Mouse (Mus musculus) left cerebral cortex, postnatal 36 days (tissue): ENCODE measurements around the gene Igfbp7. TPM values are rescaled to one million over a fixed set of nuclear protein-coding genes. Genes with fewer than 3 reads are reported as not detected.
A peak's percentile ranks its signal among the peaks of the same experiment; 100 is the strongest.
"Not testable (repeated sequence)": the region's sequence is repeated elsewhere in the genome, so short reads cannot be mapped to it uniquely, and the experiment has no call there.

Source experiments
- DNase-seq, 2 experiments: peaks; one replicate each; pipeline ENCODE4 v3.0.0; 2021 to 2022; ENCODE audit warnings: low spot score in 2 of 2, mixed read lengths in 1 of 2
- intact Hi-C: fragments of 180-260 bp; cut with DNase I; formaldehyde crosslinking; loops from one replicate; pipeline ENCODE4 v1.15.1; 2025
- total RNA-seq, 2 experiments: library from RNA; stranded (reverse); gene quantifications; 2 replicates each; pipeline ENCODE4 v1.2.3; 2021

The Igfbp7 gene
- total RNA-seq, result 10 to 100 TPM; 45.1 to 48.4 TPM

DNA sequence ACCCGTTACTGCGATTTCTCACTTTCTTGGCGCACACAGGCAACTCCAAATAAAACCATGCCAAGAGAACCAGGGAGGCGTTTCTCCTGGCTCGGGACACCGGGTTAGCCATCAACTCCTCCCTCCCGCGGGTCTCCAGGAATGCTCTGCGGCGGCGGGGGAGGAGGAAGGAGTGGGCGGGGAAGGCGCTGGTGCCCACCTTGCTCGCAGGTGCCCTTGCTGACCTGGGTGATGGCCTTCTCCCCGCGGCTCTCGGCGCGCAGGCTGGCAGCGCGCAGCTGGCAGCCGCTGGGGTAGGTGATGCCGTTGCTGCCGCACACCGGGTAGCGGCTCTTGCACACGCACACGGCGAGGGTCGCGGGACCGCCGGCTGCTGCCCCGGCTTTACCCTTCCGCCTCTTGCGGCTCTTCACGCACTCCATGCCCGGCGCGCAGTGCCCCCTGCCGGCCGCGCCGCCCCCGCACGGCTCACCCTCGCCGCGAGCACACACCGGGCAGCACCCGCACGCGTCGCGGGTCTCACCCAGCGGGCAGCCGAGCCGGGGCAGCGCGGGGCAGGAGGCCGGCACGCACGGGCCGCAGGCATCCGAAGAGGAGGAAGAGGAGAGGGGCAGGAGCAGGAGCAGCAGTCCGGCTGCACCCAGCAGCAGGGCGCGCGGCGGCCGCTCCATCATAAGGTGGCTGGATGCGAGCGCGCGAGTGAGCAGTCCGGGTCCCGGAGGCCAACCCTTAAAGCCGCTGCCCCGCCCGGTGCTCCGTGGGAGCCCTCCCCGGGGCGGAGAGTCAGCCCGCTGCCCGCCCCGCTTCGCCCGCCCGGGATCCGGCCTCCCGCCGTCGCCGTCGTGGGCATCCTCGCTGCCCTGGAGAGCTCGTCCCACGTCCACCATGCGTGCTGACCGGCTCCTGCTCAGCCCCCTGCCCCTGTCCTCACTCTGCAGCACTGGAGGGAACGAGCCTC, at the start of gene Igfbp7:
Gene Igfbp7, minus strand, starts transcription at position 701 of the 958 bp plus-strand sequence.
- DNase-seq, result peak; percentile 65
- intact Hi-C loops, result loop anchor here (5.0 kb wide), 1 partner anchor 50 kb away; no protein-coding TSS in a partner anchor

GRCm38 (mm10) chr5:77452103-77452502, 44.3 kb upstream of the Igfbp7 start:
- no peak for DNase-seq
- intact Hi-C loops, result no loop called here

DNA sequence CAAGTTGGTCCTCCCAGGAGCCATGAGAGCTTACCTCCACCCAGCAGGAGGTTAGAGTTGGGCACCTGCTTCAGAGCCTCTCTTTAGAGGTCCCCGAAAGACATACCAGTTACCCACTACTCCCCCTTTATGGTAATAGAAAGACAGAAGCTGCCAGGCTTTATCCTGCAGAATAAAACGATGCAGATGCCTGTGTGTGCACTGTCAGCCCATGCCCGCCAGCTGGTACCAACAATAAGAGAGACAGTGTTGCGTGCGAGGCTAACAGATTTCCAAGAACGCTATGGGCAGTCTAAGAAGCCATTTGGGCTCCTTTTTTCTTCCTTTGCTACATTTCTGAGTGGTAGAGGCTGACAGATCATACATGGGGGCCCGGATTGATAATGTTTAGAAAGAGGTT, 41.7 kb upstream of the Igfbp7 start:
- DNase-seq, result no peak
- intact Hi-C loops, result no loop called here

GRCm38 (mm10) chr5:77445431-77445830, 37.6 kb upstream of the Igfbp7 start:
- no peak for DNase-seq
- intact Hi-C loops, result no loop called here

- intact Hi-C loops, result no loop called here
- DNase-seq, result no peak
Observed at GRCm38 (mm10) chr5:77443889-77444573, 36.2 kb upstream of the Igfbp7 start.

- intact Hi-C loops, result no loop called here
Observed at GRCm38 (mm10) chr5:77442856-77443623, 35.2 kb upstream of the Igfbp7 start.

GRCm38 (mm10) chr5:77436308-77436707, 28.5 kb upstream of the Igfbp7 start:
- intact Hi-C loops, result no loop called here
- no peak for DNase-seq

More at GRCm38 (mm10) chr5:77442856-77443623, 35.2 kb upstream of the Igfbp7 start:
- DNase-seq, result no peak

DNA sequence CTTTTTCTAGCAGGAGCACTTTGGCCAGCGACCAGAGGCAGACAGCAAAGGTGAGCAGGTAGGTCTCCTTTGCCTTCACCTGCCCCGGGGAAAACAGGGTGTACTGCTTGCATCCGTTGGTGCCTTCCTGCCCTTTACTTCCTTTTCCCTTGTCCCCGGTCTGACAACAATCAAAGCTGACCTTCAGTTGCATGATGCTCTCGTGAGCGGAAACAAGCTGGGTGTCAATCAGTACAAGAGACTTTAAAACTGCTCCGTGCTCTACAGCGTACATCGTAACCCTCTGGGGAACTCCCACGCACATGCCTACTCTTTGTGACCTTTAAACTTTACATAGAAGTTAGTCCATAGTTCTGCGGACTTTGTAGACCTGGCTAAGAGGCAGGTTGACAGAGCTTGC, 26.2 kb upstream of the Igfbp7 start:
- intact Hi-C loops, result no loop called here
- DNase-seq, result no peak

DNA sequence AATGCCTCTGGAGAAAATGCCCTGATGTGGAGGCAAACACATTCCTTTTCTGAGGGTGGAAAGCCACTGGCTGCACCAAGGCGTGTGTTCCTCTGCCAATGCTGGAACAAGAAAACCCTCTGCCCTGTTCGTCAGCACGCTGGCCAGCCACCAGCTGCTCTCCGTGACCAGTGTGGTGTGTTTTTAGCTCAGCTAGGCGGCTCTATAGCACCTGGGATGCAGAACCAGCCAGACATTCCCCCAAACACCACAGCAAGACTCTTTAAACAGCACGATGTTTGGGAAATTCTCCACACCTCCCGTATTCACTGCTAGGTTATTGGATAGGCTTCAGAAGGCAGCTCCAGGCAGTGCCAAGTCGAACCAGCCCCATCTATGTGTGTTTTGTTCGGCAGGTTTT, 25.7 kb upstream of the Igfbp7 start:
- intact Hi-C loops, result no loop called here

DNA sequence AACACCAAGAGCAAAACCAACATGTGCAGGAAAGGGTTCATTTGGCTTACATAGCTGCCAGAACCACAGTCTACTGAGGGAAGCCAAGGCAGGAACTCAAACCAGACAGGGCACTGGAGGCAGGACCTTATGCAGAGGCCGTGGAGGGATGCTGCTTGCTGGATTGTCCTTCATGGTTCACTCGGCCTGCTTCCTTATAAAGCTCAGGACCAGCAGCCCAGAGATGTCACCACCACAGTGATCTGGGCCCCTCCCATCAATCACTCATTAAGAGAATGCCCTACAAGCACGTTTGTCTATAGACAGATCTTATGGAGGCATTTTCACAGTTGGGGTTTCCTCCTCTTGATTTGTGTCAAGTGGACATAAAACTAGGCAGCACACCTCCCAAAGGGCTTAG, 25.3 kb upstream of the Igfbp7 start:
- DNase-seq, result no peak
- intact Hi-C loops, result no loop called here

More for the DNA sequence above, 25.7 kb upstream of the Igfbp7 start:
- peak; percentile 46 to 63 for DNase-seq

DNA sequence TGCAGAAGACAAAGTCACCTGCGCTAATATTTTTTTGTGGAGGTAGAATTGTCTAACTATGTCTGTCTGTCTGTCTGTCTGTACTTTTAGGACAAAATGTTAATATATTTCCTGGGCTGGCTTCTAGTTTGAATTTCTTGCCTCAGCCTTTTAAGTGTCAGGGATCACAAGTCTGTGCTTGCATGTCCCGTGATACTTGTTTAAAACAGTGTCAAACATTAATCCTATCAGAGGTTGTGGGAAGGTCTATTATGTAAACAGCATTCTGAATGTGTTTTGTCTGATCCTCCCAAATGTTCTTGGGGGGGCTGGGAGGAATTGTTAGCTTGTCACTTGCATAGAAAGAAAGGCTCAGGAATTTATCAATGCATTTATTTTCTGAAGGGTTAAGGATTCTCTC, 24.6 kb upstream of the Igfbp7 start:
- intact Hi-C loops, result no loop called here
- DNase-seq, result no peak

- intact Hi-C loops, result no loop called here
- no peak for DNase-seq
Observed at GRCm38 (mm10) chr5:77431068-77431467, 23.2 kb upstream of the Igfbp7 start.

DNA sequence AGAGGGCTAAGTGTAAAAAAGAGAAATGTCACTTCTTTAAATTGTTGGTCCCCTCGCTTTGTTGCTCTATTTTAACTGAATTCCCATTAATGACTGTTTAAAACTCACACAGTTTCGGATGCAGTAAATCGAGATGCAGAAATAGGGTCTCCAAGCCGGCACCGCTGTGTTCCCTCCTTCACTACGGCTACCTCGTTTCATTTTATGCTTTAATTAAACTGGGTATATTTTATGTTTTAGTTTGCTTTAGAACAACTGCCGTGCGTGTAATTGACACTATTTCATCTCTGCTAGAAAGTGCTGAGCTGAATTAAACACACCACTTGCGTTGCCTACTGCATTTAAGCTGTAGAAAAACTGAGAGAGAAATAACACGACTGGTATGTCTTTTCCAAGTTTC, 22.6 kb upstream of the Igfbp7 start:
- DNase-seq, result no peak
- intact Hi-C loops, result no loop called here

DNA sequence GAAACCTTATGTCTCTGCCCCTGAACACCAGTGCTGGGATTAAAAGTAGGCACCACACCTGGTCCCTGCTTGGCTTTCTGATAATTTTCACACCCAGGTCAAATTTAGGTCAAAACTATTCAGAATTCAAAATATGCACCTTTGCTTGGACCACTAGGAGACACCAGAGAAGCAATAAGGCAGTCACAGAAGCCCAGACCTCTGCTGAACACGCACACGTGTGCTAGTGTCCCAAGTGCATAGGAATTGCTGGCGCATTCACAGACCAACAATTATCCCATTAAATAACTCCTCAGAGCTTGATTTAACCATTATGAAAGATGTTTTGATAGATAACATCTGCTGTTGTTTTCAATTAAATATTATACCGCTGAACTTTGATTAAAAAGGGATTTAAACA, 22.2 kb upstream of the Igfbp7 start:
- no peak for DNase-seq
- intact Hi-C loops, result no loop called here

- DNase-seq, result no peak
- intact Hi-C loops, result no loop called here
Observed at GRCm38 (mm10) chr5:77428526-77428925, 20.7 kb upstream of the Igfbp7 start.

GRCm38 (mm10) chr5:77427986-77428385, 20.1 kb upstream of the Igfbp7 start:
- no peak for DNase-seq

GRCm38 (mm10) chr5:77425721-77426500, 18.1 kb upstream of the Igfbp7 start:
- intact Hi-C loops, result no loop called here
- DNase-seq, result no peak

More at GRCm38 (mm10) chr5:77427986-77428385, 20.1 kb upstream of the Igfbp7 start:
- intact Hi-C loops, result no loop called here

GRCm38 (mm10) chr5:77419537-77419936, 11.7 kb upstream of the Igfbp7 start:
- intact Hi-C loops, result not testable (repeated sequence)

GRCm38 (mm10) chr5:77416058-77416457, 8.2 kb upstream of the Igfbp7 start:
- intact Hi-C loops, result no loop called here
- DNase-seq, result no peak

More at GRCm38 (mm10) chr5:77419537-77419936, 11.7 kb upstream of the Igfbp7 start:
- DNase-seq, result not testable (repeated sequence)
